Comparison of ENCODE assay signal across 18 mouse cellular contexts in the genomic region with DNA sequence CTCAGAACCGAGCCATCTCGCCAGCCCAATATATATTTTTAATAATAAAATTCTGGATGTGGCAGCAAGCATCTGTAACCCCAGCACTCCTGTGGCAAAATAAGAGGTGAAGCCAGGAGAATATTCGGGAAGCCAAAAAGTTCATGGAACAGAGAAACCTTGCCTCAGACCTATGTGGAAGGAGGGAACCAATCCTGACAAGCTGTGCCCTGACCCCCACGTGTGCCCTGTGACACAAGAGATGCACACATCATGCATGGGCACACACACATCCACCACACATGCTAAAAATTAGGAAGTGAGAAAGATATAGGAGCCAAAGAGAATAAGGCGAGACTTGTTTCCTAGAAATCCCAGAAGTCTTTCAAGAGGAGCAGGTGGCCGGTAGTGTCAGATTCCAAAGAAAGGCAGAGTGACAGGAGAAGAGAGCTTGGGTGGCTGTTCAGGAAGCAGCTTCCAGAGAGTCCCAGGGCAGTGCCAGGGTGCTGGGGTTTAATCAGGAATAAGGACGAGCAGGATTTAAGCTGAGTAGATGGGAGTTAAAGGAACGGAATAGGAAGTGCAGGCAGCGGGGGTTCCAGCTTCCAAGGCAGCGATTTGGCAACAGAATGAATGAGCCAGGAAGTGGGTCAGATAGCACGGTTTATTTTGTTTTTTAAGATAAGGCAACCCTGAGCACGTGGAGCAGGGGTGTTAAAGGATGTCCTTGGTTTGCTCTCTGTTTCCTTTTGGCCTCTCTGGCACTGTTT. TPM values are rescaled to one million over a fixed set of nuclear protein-coding genes. Genes with fewer than 3 reads are reported as not detected.
DNase-seq lines count a peak whose midpoint lies in the region; ATAC-seq and TF ChIP-seq lines count a peak whose summit lies in the region.
"Had no signal": no experiment of that assay in that cellular context is flagged by ENCODE, and none has a peak within 500 bp of the region (broad histone marks: within the 10 kb centered on the region; RNA-seq: fewer than 3 reads in every experiment).

No protein-coding gene starts in this region.

- H3K27ac ChIP-seq in lung, embryonic 15.5 days, result peak overlapping the region; percentile 16; the same call in 1 of the 2 replicates
- no peak overlapping the region for H3K27ac ChIP-seq in embryonic facial prominence, embryonic 11.5 days (replicated peaks; ENCODE audit: low read depth, low read length)
- no peak overlapping the region for H3K27ac ChIP-seq in limb, embryonic 14.5 days (replicated peaks; ENCODE audit: low read depth, low read length)

- H3K36me3 ChIP-seq in lung, embryonic 15.5 days, result no peaks in the 10 kb centered on the region
- H3K36me3 ChIP-seq in embryonic facial prominence, embryonic 11.5 days (replicated peaks; ENCODE audit: control insufficient read depth, insufficient read depth, low read depth, low read length), result no peaks in the 10 kb centered on the region
- H3K36me3 ChIP-seq in limb, embryonic 14.5 days (ENCODE audit: control insufficient read depth, insufficient read depth, low read length), result no peaks in the 10 kb centered on the region

- peak; percentile 94 for DNase-seq in heart, adult 11 months
- DNase-seq in heart, postnatal 14 days, result no peak
- no peak for DNase-seq in lung, adult 18-20 months
- peak; percentile 37 for DNase-seq in embryonic facial prominence, embryonic 11.5 days (ENCODE audit: low spot score)
- DNase-seq in limb, embryonic 14.5 days (ENCODE audit: low spot score), result no peak
- DNase-seq in cerebellum, adult 11-12 months, result no peak
- DNase-seq in layer of hippocampus, adult 9-10 months (ENCODE audit: low spot score), result no peak
- DNase-seq: kidney, adult 11 months; left cerebral cortex, postnatal 4 days; retina, postnatal 1 day; thymus, postnatal 25 days had no signal

- no peaks in the 10 kb centered on the region for H3K9me3 ChIP-seq in lung, embryonic 15.5 days
- no peaks in the 10 kb centered on the region for H3K9me3 ChIP-seq in embryonic facial prominence, embryonic 11.5 days (replicated peaks; ENCODE audit: control insufficient read depth, low read length)
- H3K9me3 ChIP-seq in limb, embryonic 14.5 days (ENCODE audit: control insufficient read depth, low read length), result no peaks in the 10 kb centered on the region

- H3K4me1 ChIP-seq in lung, embryonic 15.5 days, result peaks cover 35% of the 10 kb centered on the region
- H3K4me1 ChIP-seq in embryonic facial prominence, embryonic 11.5 days (ENCODE audit: control insufficient read depth, insufficient read depth, low read length), result no peaks in the 10 kb centered on the region; the same call in 1 of the 2 replicates
- no peaks in the 10 kb centered on the region for H3K4me1 ChIP-seq in limb, embryonic 14.5 days (ENCODE audit: control insufficient read depth, insufficient read depth, low read length)

- H3K9ac ChIP-seq in lung, embryonic 15.5 days, result peak overlapping the region; percentile 27; the same call in 1 of the 2 replicates
- no peak overlapping the region for H3K9ac ChIP-seq in embryonic facial prominence, embryonic 11.5 days (replicated peaks; ENCODE audit: low read length)
- no peak overlapping the region for H3K9ac ChIP-seq in limb, embryonic 14.5 days (ENCODE audit: low read depth, low read length, severe bottlenecking)

- peak; percentile 20; the same call in 1 of the 2 replicates for ATAC-seq in lung, embryonic 15.5 days (ENCODE audit: borderline replicate concordance, extremely low read depth, low FRiP score, low TSS enrichment)
- no peak for ATAC-seq in embryonic facial prominence, embryonic 11.5 days (replicated peaks; ENCODE audit: insufficient number of reproducible peaks, low FRiP score, low TSS enrichment, low read depth)
- peak; percentile 28; the same call in 1 of the 2 replicates for ATAC-seq in limb, embryonic 14.5 days (ENCODE audit: low FRiP score, low read depth)

- intact Hi-C loops in heart, postnatal 14 days (cut with DNase I), result no loop called here

- TF ChIP-seq POLR2A in limb, embryonic 14.5 days (IDR thresholded peaks at IDR 0.05; ENCODE audit: borderline replicate concordance, extremely low read depth, insufficient read depth, insufficient read length), result no peak

- H3K4me3 ChIP-seq in lung, embryonic 15.5 days, result no peak overlapping the region
- H3K4me3 ChIP-seq in embryonic facial prominence, embryonic 11.5 days (ENCODE audit: low read depth, low read length), result no peak overlapping the region
- no peak overlapping the region for H3K4me3 ChIP-seq in limb, embryonic 14.5 days (replicated peaks; ENCODE audit: low read length)
- H3K4me3 ChIP-seq: erythroblast, embryonic 14.5 days had no signal

- H3K27me3 ChIP-seq in lung, embryonic 15.5 days, result no peaks in the 10 kb centered on the region
- H3K27me3 ChIP-seq in embryonic facial prominence, embryonic 11.5 days (ENCODE audit: control insufficient read depth, insufficient read depth, low read length), result no peaks in the 10 kb centered on the region
- no peaks in the 10 kb centered on the region for H3K27me3 ChIP-seq in limb, embryonic 14.5 days (ENCODE audit: control insufficient read depth, insufficient read depth, low read length)

- 27% methylated on average over 12 of the region's 12 CpGs for WGBS in lung, embryonic 15.5 days
- 48% methylated on average over 12 of the region's 12 CpGs for WGBS in embryonic facial prominence, embryonic 11.5 days
- WGBS in limb, embryonic 14.5 days, result 46% methylated on average over 12 of the region's 12 CpGs

- peak overlapping the region; percentile 28 for H3K4me2 ChIP-seq in lung, embryonic 15.5 days
- H3K4me2 ChIP-seq in embryonic facial prominence, embryonic 11.5 days (ENCODE audit: low read depth, low read length), result no peak overlapping the region
- no peak overlapping the region for H3K4me2 ChIP-seq in limb, embryonic 14.5 days (replicated peaks; ENCODE audit: low read depth, low read length, severe bottlenecking)

RNA-seq across cellular contexts. Expression of gene Myh7, which starts 7.7 kb away (rescaled TPM):
- 1,000 to 10,000 TPM; 2,004 to 2,187 TPM for total RNA-seq in heart, postnatal 14 days (2021)
- 29.1 and 71.2 TPM in 2 replicates for polyA plus RNA-seq in lung, embryonic 15.5 days (2015; fragmentation: Nextera tagmentation; extraction: Ambion mirVana)
- polyA plus RNA-seq in embryonic facial prominence, embryonic 11.5 days (2014; fragmentation: Nextera tagmentation; extraction: Ambion mirVana), result 4.0 and 13.1 TPM in 2 replicates
- polyA plus RNA-seq in limb, embryonic 14.5 days (2012; rRNA removed), result 29.5 and 59.8 TPM in 2 replicates
- polyA plus RNA-seq in limb, embryonic 14.5 days (2014; fragmentation: Nextera tagmentation; extraction: Ambion mirVana), result 40.0 and 55.3 TPM in 2 replicates
- total RNA-seq: megakaryocyte-erythroid progenitor cell, adult 5-6 weeks had no signal
- polyA plus RNA-seq: erythroblast, embryonic 14.5 days had no signal

RNA-seq across cellular contexts. Expression of gene Ngdn, which starts 13.1 kb away (rescaled TPM):
- 10 to 100 TPM; 23.4 to 28.4 TPM for total RNA-seq in heart, postnatal 14 days (2021)
- 81.1 and 81.3 TPM in 2 replicates for polyA plus RNA-seq in lung, embryonic 15.5 days (2015; fragmentation: Nextera tagmentation; extraction: Ambion mirVana)
- polyA plus RNA-seq in embryonic facial prominence, embryonic 11.5 days (2014; fragmentation: Nextera tagmentation; extraction: Ambion mirVana), result 92.8 and 97.7 TPM in 2 replicates
- 43.2 and 62.6 TPM in 2 replicates for polyA plus RNA-seq in limb, embryonic 14.5 days (2012; rRNA removed)
- polyA plus RNA-seq in limb, embryonic 14.5 days (2014; fragmentation: Nextera tagmentation; extraction: Ambion mirVana), result 66.8 and 74.3 TPM in 2 replicates

RNA-seq across cellular contexts. Expression of gene Gm17428, which starts 25.4 kb away (rescaled TPM):
- total RNA-seq in heart, postnatal 14 days (2021), result not detected
- polyA plus RNA-seq in lung, embryonic 15.5 days (2015; fragmentation: Nextera tagmentation; extraction: Ambion mirVana), result not detected in 2 replicates
- not detected in 2 replicates for polyA plus RNA-seq in embryonic facial prominence, embryonic 11.5 days (2014; fragmentation: Nextera tagmentation; extraction: Ambion mirVana)
- not detected in 2 replicates for polyA plus RNA-seq in limb, embryonic 14.5 days (2012; rRNA removed)
- polyA plus RNA-seq in limb, embryonic 14.5 days (2014; fragmentation: Nextera tagmentation; extraction: Ambion mirVana), result not detected in 2 replicates
- total RNA-seq: heart, adult 18-20 months; layer of hippocampus, adult 8-10 months; left cerebral cortex, postnatal 4 days; megakaryocyte-erythroid progenitor cell, adult 5-6 weeks had no signal
- polyA plus RNA-seq: cortical plate, adult 2 months; erythroblast, embryonic 14.5 days; frontal cortex, adult 2 months had no signal

RNA-seq across cellular contexts. Expression of gene Myh6, which starts 35.4 kb away (rescaled TPM):
- total RNA-seq in heart, postnatal 14 days (2021), result over 10,000 TPM; 23,215 to 24,603 TPM
- 70.4 and 166 TPM in 2 replicates for polyA plus RNA-seq in lung, embryonic 15.5 days (2015; fragmentation: Nextera tagmentation; extraction: Ambion mirVana)
- 0.91 and 9.2 TPM in 2 replicates for polyA plus RNA-seq in embryonic facial prominence, embryonic 11.5 days (2014; fragmentation: Nextera tagmentation; extraction: Ambion mirVana)
- polyA plus RNA-seq in limb, embryonic 14.5 days (2012; rRNA removed), result 0.77 and 2.1 TPM in 2 replicates
- 4.8 and 7.3 TPM in 2 replicates for polyA plus RNA-seq in limb, embryonic 14.5 days (2014; fragmentation: Nextera tagmentation; extraction: Ambion mirVana)
- total RNA-seq: megakaryocyte-erythroid progenitor cell, adult 5-6 weeks had no signal
- polyA plus RNA-seq: erythroblast, embryonic 14.5 days had no signal

Comparison
In these comparisons a context has a peak if more than half of its experiments do, and no peak if none do; other contexts are left out.
1. DNase-seq: peak in heart, adult 11 months (single experiment) and embryonic facial prominence, embryonic 11.5 days (single experiment); none in heart, postnatal 14 days (0 of 2), lung, adult 18-20 months (0 of 2), limb, embryonic 14.5 days (single experiment), cerebellum, adult 11-12 months (single experiment) and layer of hippocampus, adult 9-10 months (single experiment).